Mouse (Mus musculus): ENCODE measurements around the gene 2310061I04Rik.

DNA sequence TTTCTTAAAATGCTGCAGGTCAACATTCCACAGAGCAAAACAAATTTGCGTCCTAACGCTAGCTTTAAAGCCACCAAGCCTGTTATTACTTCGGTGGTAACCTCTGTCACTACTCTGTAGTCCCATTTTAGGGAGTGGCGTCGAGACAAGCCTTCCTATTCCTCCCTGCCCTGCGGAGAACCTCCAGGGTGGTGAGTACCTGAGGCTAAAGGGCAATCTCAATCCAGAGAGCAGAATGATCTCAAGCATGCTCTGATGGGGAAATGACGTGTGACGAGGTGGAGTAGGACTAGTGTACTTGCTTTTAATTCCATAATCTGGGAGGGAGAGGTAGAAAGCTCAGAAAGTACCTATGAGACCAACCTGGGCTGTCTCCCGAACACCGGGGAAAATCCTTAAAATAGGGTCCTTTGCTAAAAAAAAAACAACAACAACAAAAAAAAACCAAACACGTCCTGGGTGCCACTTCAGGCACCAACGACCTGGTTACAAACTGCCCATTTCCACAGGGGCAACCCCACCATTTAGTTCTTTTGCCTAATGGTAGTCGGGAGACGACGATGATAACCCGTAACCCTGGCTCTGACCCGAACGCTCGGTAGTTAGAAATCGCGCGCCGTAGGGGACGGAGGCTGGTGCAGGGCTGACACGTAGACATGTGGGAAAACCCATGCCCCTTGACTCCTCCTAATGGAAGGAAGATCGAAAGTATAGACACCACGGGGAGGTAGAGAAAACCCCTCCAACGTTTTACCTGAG, 18.5 kb upstream of the 2310061I04Rik start:
- no peak for TF ChIP-seq POLR2A (IDR thresholded peaks at IDR 0.05; ENCODE audit: insufficient read depth, low read depth, low read length)
- TF ChIP-seq CTCF (IDR thresholded peaks at IDR 0.05) = no peak
- TF ChIP-seq EP300 (IDR thresholded peaks at IDR 0.05; ENCODE audit: insufficient read depth, low read depth, low read length) = no peak

Data from heart, adult 2 months (tissue).